Mouse (Mus musculus) cerebellum, adult 2 months (tissue): ENCODE measurements at regions not wholly inside any gene's neighbourhood (a gene's known extent, or its start where the extent isn't known, plus 50 kb on each side); places are given as distances from the start of the nearest gene placed in this dataset.

Source experiments
- CTCF ChIP-seq: fragments of 200-500 bp; IDR thresholded peaks from 2 replicates; pipeline ENCODE4 v1.5.1; 2011; ENCODE audit warnings: low read depth, mild to moderate bottlenecking, control low read depth, low read length, moderate library complexity, borderline replicate concordance; ENCODE audit not compliant: insufficient read depth
- POLR2A ChIP-seq: fragments of 200-500 bp; IDR thresholded peaks from 2 replicates; pipeline ENCODE4 v1.6.1; 2011; ENCODE audit warnings: low read length, control low read depth, borderline replicate concordance; ENCODE audit not compliant: insufficient read depth

GRCm38 (mm10) chr8:89139876-89140275 lies 95.9 kb upstream of the Sall1 start:
- no peak for TF ChIP-seq POLR2A
- no peak for TF ChIP-seq CTCF
